Mouse (Mus musculus) right cerebral cortex, adult 18-20 months (tissue): ENCODE data around the gene Brd2.

Source experiments
- DNase-seq: peaks from one replicate; pipeline ENCODE4 v3.0.0; 2022; ENCODE audit warnings: mixed read lengths

Brd2 gene

GRCm38 (mm10) chr17:34131911-34132310 is 9.5 kb upstream of the Brd2 start:
- DNase-seq: no peak

- DNase-seq: no peak
Observed at GRCm38 (mm10) chr17:34130073-34130947, 7.9 kb upstream of the Brd2 start.

GRCm38 (mm10) chr17:34128944-34129791 is 6.7 kb upstream of the Brd2 start:
- peak; percentile 46 for DNase-seq

GRCm38 (mm10) chr17:34128264-34128937 is 6.0 kb upstream of the Brd2 start:
- peak; percentile 67 for DNase-seq

- DNase-seq: no peak
Observed at GRCm38 (mm10) chr17:34127475-34127874, 5.0 kb upstream of the Brd2 start.

GRCm38 (mm10) chr17:34126826-34127420 is 4.5 kb upstream of the Brd2 start:
- DNase-seq: no peak

- no peak for DNase-seq
Observed at GRCm38 (mm10) chr17:34124649-34125048, 2.2 kb upstream of the Brd2 start.

- DNase-seq: no peak
Observed at GRCm38 (mm10) chr17:34123518-34123917, 1.1 kb upstream of the Brd2 start.

GRCm38 (mm10) chr17:34123111-34123510 is 677 bp upstream of the Brd2 start:
- DNase-seq: no peak

GRCm38 (mm10) chr17:34121879-34122187 is 601 bp downstream of the Brd2 start:
- DNase-seq: no peak

GRCm38 (mm10) chr17:34121172-34121878 is 1.1 kb downstream of the Brd2 start:
- DNase-seq: peak; percentile 94

GRCm38 (mm10) chr17:34120814-34121171 is 1.6 kb downstream of the Brd2 start:
- DNase-seq: no peak

GRCm38 (mm10) chr17:34120180-34120723 is 2.2 kb downstream of the Brd2 start:
- DNase-seq: peak; percentile 90

- DNase-seq: peak; percentile 99
Observed at GRCm38 (mm10) chr17:34119249-34120179, 2.9 kb downstream of the Brd2 start, which contains the start of gene H2-DMa. H2-DMa (plus strand) TSS chr17:34119541.

- no peak for DNase-seq
Observed at GRCm38 (mm10) chr17:34118873-34119248, 3.6 kb downstream of the Brd2 start.

GRCm38 (mm10) chr17:34118113-34118872 is 4.1 kb downstream of the Brd2 start:
- no peak for DNase-seq

- DNase-seq: no peak
Observed at GRCm38 (mm10) chr17:34117421-34118112, 4.9 kb downstream of the Brd2 start.

GRCm38 (mm10) chr17:34116736-34117370 is 5.6 kb downstream of the Brd2 start:
- DNase-seq: no peak

GRCm38 (mm10) chr17:34114114-34114513 is 8.3 kb downstream of the Brd2 start:
- DNase-seq: no peak
